Mouse (Mus musculus): ENCODE data around the gene Mgll. TPM values are rescaled to one million over a fixed set of nuclear protein-coding genes. Genes with fewer than 3 reads are reported as not detected.
A peak's percentile ranks its signal among the peaks of the same experiment; 100 is the strongest.

Gene Mgll
- polyA plus RNA-seq (2012; ENCODE audit: insufficient read depth, insufficient read length, missing spikeins), result 0.20 TPM in 1 of 2 replicates, not detected in the other

GRCm38 (mm10) chr6:88724313-88725195, at the start of gene Mgll:
TSS of gene Mgll (plus strand) at chr6:88724412.
- Histone ChIP-seq H3K27ac (ENCODE audit: insufficient read depth, low read depth, low read length) (no peak within 1 kb of the TSS), H3K4me3 (ENCODE audit: insufficient read depth, low read length) (peak within 1 kb of the TSS; percentile 64), H3K4me1 (ENCODE audit: control insufficient read depth, insufficient read depth, low read length) (no peaks in the 10 kb centered on the region; the same call in 1 of the 2 replicates)
- no peak for TF ChIP-seq POLR2A (IDR thresholded peaks at IDR 0.05; ENCODE audit: borderline replicate concordance, low read depth, low read length)
- TF ChIP-seq CTCF (IDR thresholded peaks at IDR 0.05; ENCODE audit: low read depth, low read length), result no peak

DNA sequence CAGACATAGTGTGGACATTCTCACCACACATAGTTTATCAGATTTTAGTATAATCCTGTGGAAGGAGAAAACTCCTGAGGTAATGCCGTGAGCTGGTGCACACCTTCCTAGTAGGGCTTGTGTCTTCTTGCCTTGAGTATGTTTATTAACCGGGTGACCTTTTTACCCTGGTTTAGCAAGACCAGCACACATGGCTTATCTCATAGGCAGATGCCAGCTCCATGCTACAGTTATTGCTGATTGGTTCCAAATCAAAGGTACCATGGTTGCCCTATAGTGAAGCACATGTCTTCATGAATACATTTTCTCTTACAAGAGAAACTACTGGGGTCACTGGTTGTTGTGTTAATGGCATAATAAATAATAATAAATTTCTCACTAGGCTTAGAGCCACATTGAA, 48.4 kb upstream of the Mgll start:
- no peaks in the 10 kb centered on the region for H3K4me1 ChIP-seq (ENCODE audit: control insufficient read depth, insufficient read depth, low read length)
- TF ChIP-seq CTCF (IDR thresholded peaks at IDR 0.05; ENCODE audit: low read depth, low read length), result no peak
- no peak for TF ChIP-seq POLR2A (IDR thresholded peaks at IDR 0.05; ENCODE audit: borderline replicate concordance, low read depth, low read length)
- H3K4me3 ChIP-seq (ENCODE audit: insufficient read depth, low read length), result no peak overlapping the region
- H3K27ac ChIP-seq (ENCODE audit: insufficient read depth, low read depth, low read length), result no peak overlapping the region

DNA sequence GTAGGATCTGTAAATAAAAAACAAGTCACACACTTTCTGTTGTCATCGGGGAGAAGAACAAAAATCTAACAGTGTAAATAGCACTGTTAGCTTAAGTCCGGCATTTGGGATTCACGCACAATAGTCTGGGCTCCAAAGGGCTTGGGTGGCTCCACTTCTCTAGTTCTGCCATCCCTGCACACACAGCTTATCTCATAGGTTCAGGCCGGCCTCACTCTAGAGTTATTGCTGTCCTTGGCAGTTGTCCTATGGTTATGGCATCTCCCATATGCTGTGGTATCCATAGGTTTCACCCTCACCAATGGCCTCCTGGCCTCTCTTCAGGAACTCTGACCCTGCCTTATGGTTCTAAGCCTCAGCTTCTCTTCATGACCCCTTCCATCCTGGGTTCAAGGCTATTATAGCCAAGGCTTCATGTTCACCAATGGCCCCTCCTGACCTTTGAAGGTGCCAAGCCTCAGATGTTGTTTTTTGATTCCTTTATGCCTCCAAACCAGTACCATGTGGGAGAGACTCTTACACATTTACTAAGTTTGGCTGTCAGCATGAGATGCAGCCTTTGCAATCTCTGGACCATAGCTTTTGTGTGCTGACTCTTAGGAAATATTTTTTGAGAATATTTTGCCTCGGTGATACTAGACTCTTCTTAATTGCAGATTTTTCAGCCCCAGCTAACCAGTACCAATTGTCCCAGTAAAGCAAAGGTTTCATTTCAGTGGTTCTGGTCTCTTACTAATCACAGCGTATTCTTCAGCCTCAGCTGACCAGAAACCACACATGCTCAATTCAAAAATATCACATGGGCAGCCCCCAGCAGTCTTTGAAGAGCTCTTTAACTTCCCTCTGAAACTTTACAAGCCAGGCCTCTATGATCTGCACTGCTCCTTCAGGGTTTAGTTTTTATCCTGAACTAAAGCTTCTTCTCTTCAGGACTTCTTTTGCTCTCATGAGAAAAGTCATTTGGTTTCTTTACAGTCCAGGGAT, 47.2 kb upstream of the Mgll start:
- no peak overlapping the region for H3K4me3 ChIP-seq (ENCODE audit: insufficient read depth, low read length)
- TF ChIP-seq CTCF (IDR thresholded peaks at IDR 0.05; ENCODE audit: low read depth, low read length), result no peak
- no peak for TF ChIP-seq POLR2A (IDR thresholded peaks at IDR 0.05; ENCODE audit: borderline replicate concordance, low read depth, low read length)
- H3K4me1 ChIP-seq (ENCODE audit: control insufficient read depth, insufficient read depth, low read length), result no peaks in the 10 kb centered on the region
- peak overlapping the region; percentile 41 for H3K27ac ChIP-seq (ENCODE audit: insufficient read depth, low read depth, low read length)

- TF ChIP-seq CTCF (IDR thresholded peaks at IDR 0.05; ENCODE audit: low read depth, low read length), result no peak
- no peak for TF ChIP-seq POLR2A (IDR thresholded peaks at IDR 0.05; ENCODE audit: borderline replicate concordance, low read depth, low read length)
- no peaks in the 10 kb centered on the region for H3K4me1 ChIP-seq (ENCODE audit: control insufficient read depth, insufficient read depth, low read length)
- H3K27ac ChIP-seq (ENCODE audit: insufficient read depth, low read depth, low read length), result peak overlapping the region; percentile 41
- no peak overlapping the region for H3K4me3 ChIP-seq (ENCODE audit: insufficient read depth, low read length)
These were observed 46.5 kb upstream of the Mgll start for GRCm38 (mm10) chr6:88677738-88678137.

- Histone ChIP-seq H3K4me1 (ENCODE audit: control insufficient read depth, insufficient read depth, low read length) (no peaks in the 10 kb centered on the region), H3K4me3 (ENCODE audit: insufficient read depth, low read length) (no peak overlapping the region), H3K27ac (ENCODE audit: insufficient read depth, low read depth, low read length) (no peak overlapping the region)
- TF ChIP-seq CTCF (IDR thresholded peaks at IDR 0.05; ENCODE audit: low read depth, low read length) (no peak), POLR2A (IDR thresholded peaks at IDR 0.05; ENCODE audit: borderline replicate concordance, low read depth, low read length) (no peak)
These were observed 43.2 kb upstream of the Mgll start for GRCm38 (mm10) chr6:88681026-88681425.

- Histone ChIP-seq H3K4me1 (ENCODE audit: control insufficient read depth, insufficient read depth, low read length) (no peaks in the 10 kb centered on the region), H3K4me3 (ENCODE audit: insufficient read depth, low read length) (no peak overlapping the region), H3K27ac (ENCODE audit: insufficient read depth, low read depth, low read length) (no peak overlapping the region)
- TF ChIP-seq CTCF (IDR thresholded peaks at IDR 0.05; ENCODE audit: low read depth, low read length) (no peak), POLR2A (IDR thresholded peaks at IDR 0.05; ENCODE audit: borderline replicate concordance, low read depth, low read length) (no peak)
These were observed 40.7 kb upstream of the Mgll start for GRCm38 (mm10) chr6:88683380-88684053.

DNA sequence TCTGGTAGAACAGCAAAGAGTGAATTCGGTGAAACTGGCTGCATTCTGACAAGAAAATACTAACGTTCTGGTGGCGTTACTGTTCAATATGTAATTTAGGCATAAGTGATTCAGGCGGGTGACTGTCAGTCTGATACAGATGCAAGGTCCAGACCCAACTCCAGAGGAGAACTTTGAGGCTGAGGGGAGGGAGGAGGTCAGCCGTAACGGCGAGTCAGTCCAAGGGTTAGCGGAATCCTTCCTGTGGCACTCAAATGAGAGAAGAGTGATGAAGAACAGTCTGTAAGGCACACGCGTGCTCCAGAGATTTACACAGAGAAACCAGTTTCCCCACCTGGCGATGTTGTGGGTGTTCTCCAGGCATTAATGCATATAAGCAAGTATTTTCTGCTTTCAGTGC, 36.0 kb upstream of the Mgll start:
- H3K4me1 ChIP-seq (ENCODE audit: control insufficient read depth, insufficient read depth, low read length), result no peaks in the 10 kb centered on the region
- TF ChIP-seq POLR2A (IDR thresholded peaks at IDR 0.05; ENCODE audit: borderline replicate concordance, low read depth, low read length) (no peak), CTCF (IDR thresholded peaks at IDR 0.05; ENCODE audit: low read depth, low read length) (no peak)
- H3K27ac ChIP-seq (ENCODE audit: insufficient read depth, low read depth, low read length), result no peak overlapping the region
- no peak overlapping the region for H3K4me3 ChIP-seq (ENCODE audit: insufficient read depth, low read length)

DNA sequence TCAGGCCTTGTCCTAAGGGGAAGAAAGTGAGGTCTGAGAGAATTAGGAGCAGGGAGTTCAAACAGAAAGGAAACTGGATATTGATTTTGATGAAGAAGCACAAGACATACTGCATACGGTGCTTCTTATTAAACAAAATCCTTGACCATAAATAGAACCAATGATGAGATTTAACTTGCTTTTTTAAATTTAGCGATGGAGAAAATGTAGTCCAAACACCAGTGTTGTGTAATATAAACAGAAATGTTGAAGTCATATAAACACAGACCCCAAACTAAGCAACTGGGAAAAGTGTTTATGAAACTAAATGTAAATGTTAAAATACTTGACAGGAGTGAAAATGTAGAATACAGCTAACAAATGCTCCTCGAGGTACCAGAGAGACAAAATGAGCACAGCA, 35.5 kb upstream of the Mgll start:
- Histone ChIP-seq H3K27ac (ENCODE audit: insufficient read depth, low read depth, low read length) (no peak overlapping the region), H3K4me3 (ENCODE audit: insufficient read depth, low read length) (no peak overlapping the region), H3K4me1 (ENCODE audit: control insufficient read depth, insufficient read depth, low read length) (no peaks in the 10 kb centered on the region)
- no peak for TF ChIP-seq CTCF (IDR thresholded peaks at IDR 0.05; ENCODE audit: low read depth, low read length)
- no peak for TF ChIP-seq POLR2A (IDR thresholded peaks at IDR 0.05; ENCODE audit: borderline replicate concordance, low read depth, low read length)

DNA sequence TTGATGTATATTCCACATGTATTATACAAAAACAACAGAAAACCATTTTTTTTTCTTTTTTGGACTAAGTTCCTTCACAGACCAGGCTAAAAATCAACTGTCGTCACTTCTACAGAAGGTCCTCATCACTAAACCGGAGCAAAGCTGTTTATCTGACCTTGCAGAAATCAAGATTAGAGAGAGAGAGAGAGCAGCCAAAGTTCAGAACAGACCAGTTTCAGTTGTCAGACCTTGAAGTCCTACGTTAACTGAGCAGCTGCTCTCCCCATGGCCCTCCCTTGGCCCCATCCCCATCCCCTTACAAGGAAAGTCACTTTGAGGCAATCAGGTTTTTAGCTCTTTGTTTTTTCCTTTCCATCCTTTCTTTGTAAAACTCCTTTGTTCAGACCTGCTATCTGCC, 34.0 kb upstream of the Mgll start:
- Histone ChIP-seq H3K4me3 (ENCODE audit: insufficient read depth, low read length) (no peak overlapping the region), H3K4me1 (ENCODE audit: control insufficient read depth, insufficient read depth, low read length) (no peaks in the 10 kb centered on the region), H3K27ac (ENCODE audit: insufficient read depth, low read depth, low read length) (no peak overlapping the region)
- TF ChIP-seq POLR2A (IDR thresholded peaks at IDR 0.05; ENCODE audit: borderline replicate concordance, low read depth, low read length) (no peak), CTCF (IDR thresholded peaks at IDR 0.05; ENCODE audit: low read depth, low read length) (no peak)

Data from bone marrow macrophage, adult 2 months (primary cell).